Mouse (Mus musculus) heart, adult 2 months (tissue): ENCODE results near the gene Bmpr1b.

Experiments
- CTCF ChIP-seq: fragments of 200-600 bp; IDR thresholded peaks from 2 replicates; pipeline ENCODE4 v1.8.1; 2022; ENCODE audit warnings: antibody characterized with exemption, mild to moderate bottlenecking, moderate library complexity
- EP300 ChIP-seq: fragments of 200-500 bp; IDR thresholded peaks from 2 replicates; pipeline ENCODE4 v1.6.1; 2011; ENCODE audit warnings: low read depth, low read length, control low read depth; ENCODE audit not compliant: insufficient read depth
- POLR2A ChIP-seq: fragments of 200-500 bp; IDR thresholded peaks from 2 replicates; pipeline ENCODE4 v1.6.1; 2011; ENCODE audit warnings: mild to moderate bottlenecking, low read depth, low read length, control low read depth; ENCODE audit not compliant: insufficient read depth

- TF ChIP-seq CTCF (no peak), EP300 (no peak), POLR2A (no peak)
These were observed 314.9 kb downstream of the Bmpr1b start for GRCm38 (mm10) chr3:141854339-141854738.
